Mouse (Mus musculus): ENCODE results near the gene Gm37240. TPM values are rescaled to one million over a fixed set of nuclear protein-coding genes. Genes with fewer than 3 reads are reported as not detected.

Gm37240 gene
- polyA plus RNA-seq, 1 experiment from 2014 or later: 4.6 TPM

- H3K27ac ChIP-seq (ENCODE audit: low read length): no peak overlapping the region
- no peaks in the 10 kb centered on the region for H3K27me3 ChIP-seq (ENCODE audit: control insufficient read depth, insufficient read depth, low read depth, low read length)
- WGBS: 73% methylated on average over 7 of the region's 7 CpGs
- no peak overlapping the region for H3K4me3 ChIP-seq (ENCODE audit: low read length)
- no peaks in the 10 kb centered on the region for H3K9me3 ChIP-seq (ENCODE audit: control insufficient read depth, low read length)
- no peak overlapping the region for H3K9ac ChIP-seq (ENCODE audit: low read length)
- no peaks in the 10 kb centered on the region for H3K4me1 ChIP-seq (replicated peaks; ENCODE audit: control insufficient read depth, insufficient read depth, low read length)
- no peaks in the 10 kb centered on the region for H3K36me3 ChIP-seq (ENCODE audit: control insufficient read depth, insufficient read depth, low read length)
- no peak overlapping the region for H3K4me2 ChIP-seq (ENCODE audit: low read depth, low read length)
- ATAC-seq (ENCODE audit: low read depth): no peak
Measured at GRCm38 (mm10) chr3:85780906-85781305, 106.4 kb downstream of the Gm37240 start.

DNA sequence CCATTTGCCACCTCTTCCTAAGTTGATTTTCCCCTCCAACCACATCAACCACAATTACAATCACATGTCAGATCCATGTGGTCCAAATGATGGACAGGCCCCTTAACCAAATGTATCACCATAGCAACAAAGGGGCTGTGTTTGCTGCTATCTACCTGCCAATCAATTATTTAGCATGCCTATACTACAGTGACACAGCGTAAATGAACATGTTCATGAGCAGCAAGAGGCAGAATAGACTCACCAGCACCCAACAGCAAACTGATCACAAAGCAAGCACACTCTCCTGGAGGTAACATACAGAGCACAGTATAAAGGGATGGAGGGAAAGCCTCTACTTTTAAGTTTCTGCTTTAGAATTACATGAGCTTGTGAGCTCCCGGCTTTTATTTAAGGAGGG lies 107.0 kb downstream of the Gm37240 start:
- Histone ChIP-seq H3K4me3 (ENCODE audit: low read length) (no peak overlapping the region), H3K27ac (ENCODE audit: low read length) (no peak overlapping the region), H3K9ac (ENCODE audit: low read length) (no peak overlapping the region), H3K4me2 (ENCODE audit: low read depth, low read length) (no peak overlapping the region), H3K36me3 (ENCODE audit: control insufficient read depth, insufficient read depth, low read length) (no peaks in the 10 kb centered on the region), H3K9me3 (ENCODE audit: control insufficient read depth, low read length) (no peaks in the 10 kb centered on the region), H3K27me3 (ENCODE audit: control insufficient read depth, insufficient read depth, low read depth, low read length) (no peaks in the 10 kb centered on the region), H3K4me1 (replicated peaks; ENCODE audit: control insufficient read depth, insufficient read depth, low read length) (no peaks in the 10 kb centered on the region)
- ATAC-seq (ENCODE audit: low read depth): no peak
- 70% methylated on average over 2 of the region's 2 CpGs for WGBS

DNA sequence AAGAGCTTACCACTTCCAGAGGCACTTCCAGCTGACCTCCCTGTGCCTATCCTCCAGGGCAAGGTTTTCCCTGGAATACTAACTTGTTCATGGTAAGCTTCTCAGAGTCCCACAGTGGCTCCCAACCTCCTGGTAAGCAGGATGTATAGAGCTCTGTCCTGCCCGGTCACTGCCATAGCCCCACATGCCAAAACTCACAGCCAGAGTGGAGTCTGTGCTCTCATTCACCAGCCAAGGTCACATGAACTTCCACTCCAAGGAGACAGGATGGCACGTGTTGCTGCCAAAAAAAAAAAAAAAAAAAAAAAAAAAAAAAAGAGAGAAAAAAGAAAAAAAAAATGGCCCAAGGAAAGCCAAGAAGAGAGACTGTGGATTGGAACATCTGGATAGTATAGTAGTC lies 109.5 kb downstream of the Gm37240 start:
- H3K27me3 ChIP-seq (ENCODE audit: control insufficient read depth, insufficient read depth, low read depth, low read length): no peaks in the 10 kb centered on the region
- no peak overlapping the region for H3K9ac ChIP-seq (ENCODE audit: low read length)
- H3K9me3 ChIP-seq (ENCODE audit: control insufficient read depth, low read length): no peaks in the 10 kb centered on the region
- H3K4me2 ChIP-seq (ENCODE audit: low read depth, low read length): no peak overlapping the region
- 47% methylated on average over 2 of the region's 2 CpGs for WGBS
- H3K36me3 ChIP-seq (ENCODE audit: control insufficient read depth, insufficient read depth, low read length): no peaks in the 10 kb centered on the region
- H3K4me3 ChIP-seq (ENCODE audit: low read length): no peak overlapping the region
- ATAC-seq (ENCODE audit: low read depth): no peak
- H3K4me1 ChIP-seq (replicated peaks; ENCODE audit: control insufficient read depth, insufficient read depth, low read length): no peaks in the 10 kb centered on the region
- no peak overlapping the region for H3K27ac ChIP-seq (ENCODE audit: low read length)

- H3K9ac ChIP-seq (ENCODE audit: low read length): no peak overlapping the region
- no peaks in the 10 kb centered on the region for H3K4me1 ChIP-seq (replicated peaks; ENCODE audit: control insufficient read depth, insufficient read depth, low read length)
- 69% methylated on average over 4 of the region's 4 CpGs for WGBS
- no peak overlapping the region for H3K4me2 ChIP-seq (ENCODE audit: low read depth, low read length)
- no peak overlapping the region for H3K4me3 ChIP-seq (ENCODE audit: low read length)
- H3K27ac ChIP-seq (ENCODE audit: low read length): no peak overlapping the region
- no peaks in the 10 kb centered on the region for H3K36me3 ChIP-seq (ENCODE audit: control insufficient read depth, insufficient read depth, low read length)
- H3K27me3 ChIP-seq (ENCODE audit: control insufficient read depth, insufficient read depth, low read depth, low read length): no peaks in the 10 kb centered on the region
- H3K9me3 ChIP-seq (ENCODE audit: control insufficient read depth, low read length): no peaks in the 10 kb centered on the region
- ATAC-seq (ENCODE audit: low read depth): no peak
Measured at GRCm38 (mm10) chr3:85777356-85777755, 110.0 kb downstream of the Gm37240 start.

DNA sequence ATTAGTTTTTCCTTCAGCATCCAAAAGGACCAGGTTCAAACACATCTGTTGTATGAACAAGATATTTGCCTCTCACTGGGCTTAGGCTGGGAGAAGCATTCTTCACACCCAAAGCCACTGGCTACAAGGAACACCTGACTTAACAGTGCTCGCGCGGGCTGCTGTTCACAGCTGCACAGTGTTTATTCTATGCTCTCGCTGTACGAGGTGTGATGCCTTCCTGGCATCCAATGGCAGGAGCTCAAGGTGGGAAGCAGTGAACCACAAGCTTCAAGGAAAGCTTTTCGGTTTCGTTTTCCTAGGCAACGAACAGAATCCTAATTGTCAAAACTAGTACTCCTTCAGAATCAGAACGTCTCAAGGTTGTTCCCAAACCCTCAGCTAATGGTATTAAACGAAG lies 110.6 kb downstream of the Gm37240 start:
- Histone ChIP-seq H3K9ac (ENCODE audit: low read length) (no peak overlapping the region), H3K27ac (ENCODE audit: low read length) (no peak overlapping the region), H3K4me3 (ENCODE audit: low read length) (no peak overlapping the region), H3K4me1 (replicated peaks; ENCODE audit: control insufficient read depth, insufficient read depth, low read length) (no peaks in the 10 kb centered on the region), H3K4me2 (ENCODE audit: low read depth, low read length) (no peak overlapping the region), H3K27me3 (ENCODE audit: control insufficient read depth, insufficient read depth, low read depth, low read length) (no peaks in the 10 kb centered on the region), H3K9me3 (ENCODE audit: control insufficient read depth, low read length) (no peaks in the 10 kb centered on the region), H3K36me3 (ENCODE audit: control insufficient read depth, insufficient read depth, low read length) (no peaks in the 10 kb centered on the region)
- no peak for ATAC-seq (ENCODE audit: low read depth)
- WGBS: 50% methylated on average over 10 of the region's 10 CpGs

DNA sequence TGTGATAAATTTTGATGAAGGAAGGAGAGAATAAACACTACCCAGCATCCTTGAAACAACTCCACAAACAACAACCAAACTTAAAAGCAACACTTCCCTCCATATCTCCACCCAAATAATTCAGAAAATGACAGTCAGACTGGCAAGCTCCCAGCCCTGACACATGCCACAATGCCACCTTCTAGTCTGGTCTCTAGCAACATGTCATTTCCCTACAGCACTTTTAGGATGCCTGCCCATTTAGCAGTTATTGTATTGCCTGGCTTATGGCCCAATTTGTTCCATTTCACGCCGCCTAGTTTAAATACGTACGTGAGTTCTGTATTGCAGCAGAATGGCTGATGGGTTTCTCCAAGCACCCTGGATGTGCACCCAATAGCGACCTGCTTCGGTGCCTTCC lies 111.2 kb downstream of the Gm37240 start:
- no peak for ATAC-seq (ENCODE audit: low read depth)
- Histone ChIP-seq H3K4me2 (ENCODE audit: low read depth, low read length) (no peak overlapping the region), H3K4me3 (ENCODE audit: low read length) (no peak overlapping the region), H3K27ac (ENCODE audit: low read length) (no peak overlapping the region), H3K9me3 (ENCODE audit: control insufficient read depth, low read length) (no peaks in the 10 kb centered on the region), H3K9ac (ENCODE audit: low read length) (no peak overlapping the region), H3K27me3 (ENCODE audit: control insufficient read depth, insufficient read depth, low read depth, low read length) (no peaks in the 10 kb centered on the region), H3K36me3 (ENCODE audit: control insufficient read depth, insufficient read depth, low read length) (no peaks in the 10 kb centered on the region), H3K4me1 (replicated peaks; ENCODE audit: control insufficient read depth, insufficient read depth, low read length) (no peaks in the 10 kb centered on the region)
- 74% methylated on average over 6 of the region's 6 CpGs for WGBS

- H3K4me3 ChIP-seq (ENCODE audit: low read length): no peak overlapping the region
- no peaks in the 10 kb centered on the region for H3K27me3 ChIP-seq (ENCODE audit: control insufficient read depth, insufficient read depth, low read depth, low read length)
- H3K9ac ChIP-seq (ENCODE audit: low read length): no peak overlapping the region
- no peaks in the 10 kb centered on the region for H3K4me1 ChIP-seq (replicated peaks; ENCODE audit: control insufficient read depth, insufficient read depth, low read length)
- no peak for ATAC-seq (ENCODE audit: low read depth)
- H3K9me3 ChIP-seq (ENCODE audit: control insufficient read depth, low read length): no peaks in the 10 kb centered on the region
- H3K36me3 ChIP-seq (ENCODE audit: control insufficient read depth, insufficient read depth, low read length): no peaks in the 10 kb centered on the region
- H3K4me2 ChIP-seq (ENCODE audit: low read depth, low read length): no peak overlapping the region
- H3K27ac ChIP-seq (ENCODE audit: low read length): no peak overlapping the region
- WGBS: 39% methylated on average over 4 of the region's 4 CpGs
Measured at GRCm38 (mm10) chr3:85773886-85774285, 113.4 kb downstream of the Gm37240 start.

DNA sequence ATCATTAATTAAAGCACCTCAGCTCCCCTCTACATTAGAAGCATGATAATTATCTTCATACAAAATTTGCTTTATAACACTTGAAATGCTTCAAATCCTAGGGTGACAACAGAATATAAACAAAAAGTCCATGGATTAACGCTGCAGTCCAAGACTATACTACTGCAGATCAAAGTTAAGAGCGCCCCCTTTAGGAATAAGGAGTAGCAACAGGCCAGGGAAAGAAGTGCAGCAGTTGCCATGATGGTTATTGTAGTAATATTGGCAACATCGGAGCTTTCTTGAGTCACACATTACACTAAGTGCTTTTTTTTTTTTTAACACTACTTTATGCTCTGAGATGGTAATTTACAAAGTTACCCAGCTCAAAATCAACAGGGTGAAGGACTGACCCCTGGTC lies 113.9 kb downstream of the Gm37240 start:
- Histone ChIP-seq H3K9ac (ENCODE audit: low read length) (no peak overlapping the region), H3K4me1 (replicated peaks; ENCODE audit: control insufficient read depth, insufficient read depth, low read length) (no peaks in the 10 kb centered on the region), H3K27me3 (ENCODE audit: control insufficient read depth, insufficient read depth, low read depth, low read length) (no peaks in the 10 kb centered on the region), H3K4me2 (ENCODE audit: low read depth, low read length) (no peak overlapping the region), H3K9me3 (ENCODE audit: control insufficient read depth, low read length) (no peaks in the 10 kb centered on the region), H3K4me3 (ENCODE audit: low read length) (no peak overlapping the region), H3K36me3 (ENCODE audit: control insufficient read depth, insufficient read depth, low read length) (no peaks in the 10 kb centered on the region), H3K27ac (ENCODE audit: low read length) (no peak overlapping the region)
- no peak for ATAC-seq (ENCODE audit: low read depth)
- WGBS: 39% methylated on average over 3 of the region's 3 CpGs

DNA sequence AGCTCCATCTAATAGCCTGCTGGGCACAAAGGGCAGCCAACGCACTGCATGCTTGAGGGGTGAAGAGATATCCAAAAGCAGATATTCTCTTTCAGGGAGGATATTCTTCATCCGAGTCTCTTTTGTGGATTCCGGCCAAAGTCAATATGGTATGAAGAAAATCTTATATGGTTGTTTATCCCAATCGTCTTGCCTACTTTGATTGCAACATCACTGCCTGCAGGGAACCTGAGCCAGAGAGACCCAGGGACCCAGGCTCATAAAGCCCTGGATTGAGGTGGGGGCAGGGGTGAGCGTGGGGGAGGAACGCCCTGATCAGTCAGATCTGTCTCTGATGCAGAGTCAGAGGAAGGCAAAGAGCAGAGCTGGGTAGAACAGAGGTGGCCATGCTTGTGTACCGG lies 122.4 kb downstream of the Gm37240 start:
- Histone ChIP-seq H3K27me3 (ENCODE audit: control insufficient read depth, insufficient read depth, low read depth, low read length) (no peaks in the 10 kb centered on the region), H3K9me3 (ENCODE audit: control insufficient read depth, low read length) (no peaks in the 10 kb centered on the region), H3K4me2 (ENCODE audit: low read depth, low read length) (no peak overlapping the region), H3K4me1 (replicated peaks; ENCODE audit: control insufficient read depth, insufficient read depth, low read length) (no peaks in the 10 kb centered on the region), H3K36me3 (ENCODE audit: control insufficient read depth, insufficient read depth, low read length) (no peaks in the 10 kb centered on the region), H3K4me3 (ENCODE audit: low read length) (no peak overlapping the region), H3K27ac (ENCODE audit: low read length) (no peak overlapping the region), H3K9ac (ENCODE audit: low read length) (no peak overlapping the region)
- 64% methylated on average over 7 of the region's 7 CpGs for WGBS
- no peak for ATAC-seq (ENCODE audit: low read depth)
